Mouse (Mus musculus) liver, postnatal 0 days (tissue): ENCODE measurements around the gene Sorcs2. TPM values are rescaled to one million over a fixed set of nuclear protein-coding genes. Genes with fewer than 3 reads are reported as not detected.
A peak's percentile ranks its signal among the peaks of the same experiment; 100 is the strongest.
"Not testable (repeated sequence)": the region's sequence is repeated elsewhere in the genome, so short reads cannot be mapped to it uniquely, and the experiment has no call there.

Experiments used
- ATAC-seq: fragments of 200-750 bp; cut with Nextera tagmentation; 2 replicates; pipeline ENCODE4 v1.8.0; 2017; ENCODE audit warnings: mild to moderate bottlenecking, moderate library complexity
- DNase-seq: peaks from one replicate; pipeline ENCODE4 v3.0.0-alpha.2; 2016
- H3K27ac ChIP-seq: fragments of 300-500 bp; sonication (generic); 2 replicates; pipeline ENCODE4 v1.5.1; 2014; ENCODE audit warnings: antibody characterized with exemption, moderate library complexity, mild to moderate bottlenecking, low read depth
- H3K27me3 ChIP-seq: fragments of 300-500 bp; sonication (generic); 2 replicates; pipeline ENCODE4 v1.6.1; 2014; ENCODE audit warnings: low read length, control low read depth, mixed read lengths; ENCODE audit not compliant: insufficient read depth
- H3K36me3 ChIP-seq: fragments of 300-500 bp; sonication (generic); replicated peaks from 2 replicates; pipeline ENCODE4 v1.6.1; 2014; ENCODE audit warnings: mild to moderate bottlenecking, control low read depth, low read length, moderate library complexity, mixed read lengths; ENCODE audit not compliant: insufficient read depth
- H3K4me1 ChIP-seq: fragments of 300-500 bp; sonication (generic); 2 replicates; pipeline ENCODE4 v1.6.1; 2014; ENCODE audit warnings: antibody characterized with exemption, mild to moderate bottlenecking, control low read depth; ENCODE audit not compliant: insufficient read depth
- H3K4me2 ChIP-seq: fragments of 300-500 bp; sonication (generic); 2 replicates; pipeline ENCODE4 v1.6.1; 2014; ENCODE audit warnings: low read depth, mild to moderate bottlenecking, low read length, moderate library complexity, mixed read lengths
- H3K4me3 ChIP-seq: fragments of 300-500 bp; sonication (generic); 2 replicates; pipeline ENCODE4 v1.5.1; 2014; ENCODE audit warnings: low read depth, low read length
- H3K9ac ChIP-seq: fragments of 300-500 bp; sonication (generic); replicated peaks from 2 replicates; pipeline ENCODE4 v1.6.1; 2014; ENCODE audit warnings: mild to moderate bottlenecking, moderate library complexity
- H3K9me3 ChIP-seq: fragments of 300-500 bp; sonication (generic); 2 replicates; pipeline ENCODE4 v1.6.1; 2016; ENCODE audit warnings: mild to moderate bottlenecking, control low read depth, low read length, mixed read lengths
- CTCF ChIP-seq: sonication (generic); IDR thresholded peaks from 2 replicates; pipeline ENCODE4 v1.5.1; 2016; ENCODE audit warnings: antibody characterized with exemption, low read depth
- EP300 ChIP-seq: IDR thresholded peaks from 2 replicates; pipeline ENCODE4 v1.6.1; 2016; ENCODE audit warnings: antibody characterized with exemption, low read depth, mild to moderate bottlenecking
- WGBS: fragments of 180-500 bp; shearing (Covaris S2); extraction: QIAGEN DNeasy Blood & Tissue Kit; methylation state at CpG from one replicate; pipeline ENCODE4 v1.1.7; 2014; ENCODE audit not compliant: insufficient replicate concordance; 5-methylcytosine and 5-hydroxymethylcytosine counted together
- polyA plus RNA-seq: library from polyadenylated mRNA; unstranded; fragments of >200 nt; fragmentation: Nextera tagmentation; extraction: Ambion mirVana; gene quantifications from 2 replicates; pipeline ENCODE4 v1.2.1, GENCODE M21; 2015

The Sorcs2 gene
- polyA plus RNA-seq, 1 experiment from 2014 or later: 0.33 TPM

DNA sequence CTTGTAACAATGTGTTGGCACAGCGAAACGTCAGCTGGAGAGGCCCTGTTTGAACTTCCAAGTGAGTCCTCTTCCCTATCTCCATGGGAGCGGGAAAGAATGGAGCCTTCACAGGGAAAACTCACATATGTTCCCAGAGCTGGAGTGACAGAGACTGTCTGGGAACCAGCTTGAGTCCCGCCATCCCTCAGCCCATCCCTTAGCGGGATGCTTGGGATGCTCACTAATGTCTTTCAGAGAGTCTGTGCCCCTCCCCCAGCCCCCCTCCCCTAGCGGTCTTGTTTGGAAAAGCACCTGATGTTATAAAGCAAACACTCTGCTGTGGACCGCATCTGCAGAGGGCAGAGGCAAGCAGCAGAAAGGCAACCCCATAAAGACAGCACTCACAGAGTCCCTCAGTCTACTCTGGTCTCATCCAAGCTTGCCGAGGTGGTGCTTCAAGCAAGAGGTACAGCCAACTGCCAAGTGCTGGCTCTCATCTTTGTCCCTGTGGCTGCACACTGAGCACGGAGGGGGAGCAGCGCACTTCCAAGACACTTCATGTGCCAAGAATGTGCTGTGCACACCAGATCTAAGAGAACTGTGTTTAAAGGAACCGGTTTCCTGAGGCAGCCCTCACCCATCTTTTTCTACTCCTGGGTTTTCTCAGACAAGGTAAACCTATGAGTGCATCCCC, 3.0 kb downstream of the Sorcs2 start:
- TF ChIP-seq EP300 (no peak), CTCF (peak; percentile 9; the same call in 1 of the 2 replicates)
- H3K4me3 ChIP-seq: no peak overlapping the region
- peaks cover 14% of the 10 kb centered on the region for H3K27me3 ChIP-seq
- H3K27ac ChIP-seq: no peak overlapping the region
- no peaks in the 10 kb centered on the region for H3K36me3 ChIP-seq
- H3K9ac ChIP-seq: no peak overlapping the region
- H3K9me3 ChIP-seq: no peaks in the 10 kb centered on the region
- no peak overlapping the region for H3K4me2 ChIP-seq
- 57% methylated on average over 11 of the region's 11 CpGs for WGBS
- H3K4me1 ChIP-seq: peaks cover 11% of the 10 kb centered on the region
- DNase-seq: no peak
- no peak for ATAC-seq

DNA sequence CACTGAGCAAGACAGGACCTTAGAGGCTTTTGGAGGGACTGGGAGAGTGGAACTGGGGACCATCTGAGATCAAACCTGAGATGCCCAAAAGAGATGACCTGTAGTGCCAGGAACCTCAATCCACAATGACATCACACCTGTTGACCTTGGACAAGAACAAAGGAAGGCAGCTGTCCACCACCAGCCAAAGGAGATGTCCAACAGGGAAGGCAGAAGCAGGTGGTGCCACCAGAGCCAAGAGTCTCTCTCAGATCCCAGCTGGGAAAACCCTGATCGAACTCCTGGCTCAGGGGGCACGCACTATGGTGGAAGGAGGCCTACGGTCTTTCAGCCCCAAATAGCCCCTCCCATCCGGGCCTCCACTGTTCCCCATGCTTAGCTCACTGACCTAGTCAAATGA, 6.2 kb downstream of the Sorcs2 start:
- Histone ChIP-seq H3K36me3 (no peaks in the 10 kb centered on the region), H3K27ac (no peak overlapping the region), H3K4me2 (no peak overlapping the region), H3K9ac (no peak overlapping the region), H3K4me3 (no peak overlapping the region), H3K27me3 (peaks cover 2% of the 10 kb centered on the region; the same call in 1 of the 2 replicates), H3K9me3 (no peaks in the 10 kb centered on the region), H3K4me1 (peaks cover 6% of the 10 kb centered on the region)
- WGBS: 78% methylated on average over 4 of the region's 4 CpGs
- ATAC-seq (no peak), DNase-seq (no peak)
- TF ChIP-seq EP300: no peak
- no peak for TF ChIP-seq CTCF

- H3K27ac ChIP-seq, DNase-seq, H3K27me3 ChIP-seq, H3K36me3 ChIP-seq, H3K9me3 ChIP-seq, ATAC-seq, H3K9ac ChIP-seq, H3K4me1 ChIP-seq, H3K4me2 ChIP-seq, H3K4me3 ChIP-seq: not testable (repeated sequence)
Measured at GRCm38 (mm10) chr5:36390591-36390927, 7.4 kb downstream of the Sorcs2 start.

DNA sequence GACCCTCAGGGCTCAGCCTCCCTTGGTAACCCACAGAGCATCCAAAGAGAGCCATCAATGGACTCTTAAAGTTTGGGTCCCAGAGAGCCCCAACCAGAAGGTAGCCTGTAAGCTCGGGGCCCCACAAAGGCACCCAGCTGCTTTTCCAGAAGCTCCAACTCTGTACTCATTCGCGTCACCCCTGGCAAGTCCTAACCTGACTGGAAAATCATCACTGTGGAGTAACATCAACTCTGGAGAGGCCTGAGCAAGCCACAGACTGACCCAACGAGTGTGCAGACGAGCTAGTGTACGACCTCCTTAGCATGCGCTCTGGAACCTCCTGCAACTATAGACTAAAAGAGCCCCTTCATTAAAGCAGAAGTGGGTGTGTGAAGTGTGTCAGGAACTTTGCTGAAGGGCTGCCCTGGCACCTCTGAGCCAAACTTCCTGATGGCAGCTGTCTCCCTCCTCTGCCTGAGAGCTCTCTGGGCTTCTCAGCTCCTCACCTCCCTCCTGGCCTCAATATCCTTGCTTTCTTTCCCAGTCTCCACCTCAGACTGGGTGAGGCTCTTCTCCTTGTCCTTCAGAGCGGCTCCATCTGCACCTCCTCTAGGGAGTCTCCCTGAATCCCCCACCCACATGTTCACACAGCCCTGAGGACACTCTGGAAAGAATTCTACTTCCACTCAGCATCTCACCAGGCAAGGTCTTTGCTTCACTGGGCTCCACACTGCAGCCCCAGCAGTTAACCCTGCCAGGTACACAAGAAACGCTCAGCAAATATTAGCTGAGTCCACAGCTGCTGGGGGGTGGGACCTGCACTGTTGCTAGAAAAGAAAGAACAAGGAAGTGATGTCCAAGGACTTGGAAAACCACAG, 8.0 kb downstream of the Sorcs2 start:
- DNase-seq: no peak
- Histone ChIP-seq H3K9ac (no peak overlapping the region), H3K27me3 (no peaks in the 10 kb centered on the region), H3K27ac (no peak overlapping the region), H3K36me3 (no peaks in the 10 kb centered on the region), H3K4me3 (no peak overlapping the region), H3K4me2 (no peak overlapping the region), H3K4me1 (peaks cover 6% of the 10 kb centered on the region), H3K9me3 (no peaks in the 10 kb centered on the region)
- WGBS: 55% methylated on average over 9 of the region's 9 CpGs
- 0 out of 2 replicates have a peak, but pooled peaks have one; percentile 8 for ATAC-seq
- TF ChIP-seq EP300 (no peak), CTCF (no peak)

- H3K27me3 ChIP-seq: no peaks in the 10 kb centered on the region
- no peak overlapping the region for H3K4me2 ChIP-seq
- peaks cover 3% of the 10 kb centered on the region for H3K4me1 ChIP-seq
- no peak overlapping the region for H3K9ac ChIP-seq
- H3K27ac ChIP-seq: no peak overlapping the region
- H3K9me3 ChIP-seq: no peaks in the 10 kb centered on the region
- DNase-seq (no peak), ATAC-seq (no peak)
- no peaks in the 10 kb centered on the region for H3K36me3 ChIP-seq
- TF ChIP-seq EP300: no peak
- no peak for TF ChIP-seq CTCF
- WGBS: 46% methylated on average over 5 of the region's 5 CpGs
- H3K4me3 ChIP-seq: no peak overlapping the region
Measured at GRCm38 (mm10) chr5:36385062-36385461, 12.9 kb downstream of the Sorcs2 start.

DNA sequence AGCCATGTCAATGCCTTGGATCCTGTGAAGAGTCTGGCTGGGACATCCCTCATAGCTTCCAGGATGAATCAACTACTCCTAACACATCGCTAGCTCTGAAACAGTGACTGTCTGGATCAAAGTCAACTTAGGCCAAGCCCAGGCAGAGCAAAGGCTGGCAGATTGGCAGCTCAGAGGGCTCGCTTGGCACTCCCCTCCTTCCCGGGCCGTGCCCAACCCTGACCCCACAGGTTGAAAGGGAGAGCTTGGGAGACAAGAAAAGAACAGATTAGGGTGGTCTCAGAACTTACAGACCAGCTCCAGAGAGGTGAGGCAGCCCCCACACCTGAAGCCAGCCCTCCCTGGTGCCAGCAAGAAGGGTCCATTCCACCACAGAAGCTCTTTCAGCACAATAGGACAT, 14.5 kb downstream of the Sorcs2 start:
- DNase-seq: no peak
- Histone ChIP-seq H3K9ac (no peak overlapping the region), H3K36me3 (no peaks in the 10 kb centered on the region), H3K27me3 (no peaks in the 10 kb centered on the region), H3K4me1 (no peaks in the 10 kb centered on the region), H3K27ac (no peak overlapping the region), H3K9me3 (no peaks in the 10 kb centered on the region), H3K4me3 (no peak overlapping the region), H3K4me2 (no peak overlapping the region)
- 77% methylated on average over 4 of the region's 4 CpGs for WGBS
- ATAC-seq: no peak
- TF ChIP-seq EP300 (no peak), CTCF (no peak)
